Mouse (Mus musculus) megakaryocyte, embryonic 14.5 days (primary cell): ENCODE measurements at regions not wholly inside any gene's neighbourhood (a gene's known extent, or its start where the extent isn't known, plus 50 kb on each side); places are given as distances from the start of the nearest gene placed in this dataset.

Source experiments
- FLI1 ChIP-seq: IDR thresholded peaks from 2 replicates; pipeline ENCODE4 v1.6.1; 2012; ENCODE audit warnings: low read length, inconsistent platforms, mixed read lengths
- GATA1 ChIP-seq: IDR thresholded peaks from 3 replicates; pipeline ENCODE4 v1.6.1; 2012; ENCODE audit warnings: mixed read lengths, low read length, inconsistent platforms, borderline replicate concordance

- TF ChIP-seq GATA1 (no peak), FLI1 (no peak)
Measured at GRCm38 (mm10) chr4:153320602-153321001, 162.0 kb downstream of the Ajap1 start.
